Mouse (Mus musculus) Patski (cell line): ENCODE results near the gene Sertad4. TPM values are rescaled to one million over a fixed set of nuclear protein-coding genes. Genes with fewer than 3 reads are reported as not detected.

Experiments used
- ATAC-seq: fragments of 100-300 bp; one replicate; pipeline ENCODE4 v1.8.0; 2021
- CTCF ChIA-PET: fragments of 350-600 bp; sonication (Branson Sonifier 250); formaldehyde crosslinking; loops from one replicate; lab custom pipeline; 2022; ENCODE audit warnings: inconsistent platforms; lab: Charles Lee
- POLR2A ChIA-PET: fragments of 350-600 bp; sonication (Branson Sonifier 250); formaldehyde crosslinking; loops from one replicate; lab custom pipeline; 2022; ENCODE audit warnings: antibody characterized with exemption, inconsistent platforms; lab: Charles Lee
- DNase-seq: peaks from one replicate; pipeline ENCODE4 v3.0.0-alpha.2; 2011; ENCODE audit warnings: low read depth, low spot score
- H3K27me3 ChIP-seq: fragments of 371-371 bp; one replicate; pipeline ENCODE4 v1.5.1; 2021
- CTCF ChIP-seq: fragments of 100-300 bp; IDR thresholded peaks from one replicate; pipeline ENCODE4 v1.5.1; 2021
- in situ Hi-C: fragments of 300-500 bp; cut with MboI; formaldehyde crosslinking; loops from 3 replicates; pipeline ENCODE4 v1.11.1; 2018; ENCODE audit warnings: low pct_unique_long_range_greater_than_20kb, mixed read lengths
- polyA plus RNA-seq: library from polyadenylated mRNA; unstranded; gene quantifications from one replicate; pipeline ENCODE4 v1.2.3, GENCODE M21; 2021

The Sertad4 gene
- polyA plus RNA-seq, 1 experiment from 2014 or later = 16.1 TPM

GRCm38 (mm10) chr1:192814700-192815099, 40.9 kb downstream of the Sertad4 start:
- no peak for DNase-seq

GRCm38 (mm10) chr1:192812758-192813157, 42.8 kb downstream of the Sertad4 start:
- CTCF ChIA-PET = interaction anchor here (1.0 kb wide), 1 partner anchor 38 kb away, joined by 3 read pairs; no protein-coding TSS in a partner anchor
- ATAC-seq (no peak), DNase-seq (no peak)
- no peak for TF ChIP-seq CTCF
- in situ Hi-C loops = no loop called here
- no peaks in the 10 kb centered on the region for H3K27me3 ChIP-seq
- POLR2A ChIA-PET = no interaction called here

More at GRCm38 (mm10) chr1:192814700-192815099, 40.9 kb downstream of the Sertad4 start:
- no peak for TF ChIP-seq CTCF
- POLR2A ChIA-PET = interaction anchor here (0.6 kb wide), 1 partner anchor 56 kb away, joined by 3 read pairs; no protein-coding TSS in a partner anchor
- no peaks in the 10 kb centered on the region for H3K27me3 ChIP-seq
- CTCF ChIA-PET = interaction anchor here (0.7 kb wide), 1 partner anchor 52 kb away, joined by 3 read pairs; no protein-coding TSS in a partner anchor
- no peak for ATAC-seq
- in situ Hi-C loops = no loop called here

GRCm38 (mm10) chr1:192812290-192812689, 43.3 kb downstream of the Sertad4 start:
- no peak for ATAC-seq
- no peak for DNase-seq
- no peaks in the 10 kb centered on the region for H3K27me3 ChIP-seq
- ChIA-PET POLR2A (no interaction called here), CTCF (interaction anchor here (1.0 kb wide), 1 partner anchor 39 kb away, joined by 3 read pairs; no protein-coding TSS in a partner anchor)
- TF ChIP-seq CTCF = no peak
- in situ Hi-C loops = no loop called here

- in situ Hi-C loops = no loop called here
- DNase-seq (no peak), ATAC-seq (peak; percentile 91)
- POLR2A ChIA-PET = interaction anchor here (1.4 kb wide), 1 partner anchor 12 kb away, joined by 3 read pairs; no protein-coding TSS in a partner anchor
- H3K27me3 ChIP-seq = no peaks in the 10 kb centered on the region
- CTCF ChIA-PET = interaction anchor here (1.3 to 1.8 kb wide), 3 partner anchors 8 to 22 kb away, joined by 3 to 5 read pairs (median 3); no protein-coding TSS in a partner anchor
- no peak for TF ChIP-seq CTCF
These were observed 49.1 kb downstream of the Sertad4 start for GRCm38 (mm10) chr1:192806168-192807157.

- no peak for ATAC-seq
- POLR2A ChIA-PET = interaction anchor here (1.4 kb wide), 1 partner anchor 54 kb away, joined by 3 read pairs; no protein-coding TSS in a partner anchor
- DNase-seq = no peak
- in situ Hi-C loops = no loop called here
- no peaks in the 10 kb centered on the region for H3K27me3 ChIP-seq
- CTCF ChIA-PET = interaction anchor here (1.6 kb wide), 1 partner anchor 17 kb away, joined by 8 read pairs; no protein-coding TSS in a partner anchor
- no peak for TF ChIP-seq CTCF
These were observed 55.2 kb downstream of the Sertad4 start for GRCm38 (mm10) chr1:192800338-192800737.

GRCm38 (mm10) chr1:192799165-192799991, 56.2 kb downstream of the Sertad4 start:
- ChIA-PET CTCF (interaction anchor here (0.7 to 1.7 kb wide), 7 partner anchors 8 to 72 kb away, joined by 3 to 8 read pairs (median 3); no protein-coding TSS in a partner anchor), POLR2A (interaction anchor here (0.6 kb wide), 1 partner anchor 744 kb away, joined by 3 read pairs; no protein-coding TSS in a partner anchor)
- in situ Hi-C loops = loop anchor here (25.0 kb wide), 1 partner anchor 313 kb away; no protein-coding TSS in a partner anchor
- H3K27me3 ChIP-seq = no peaks in the 10 kb centered on the region
- ATAC-seq = no peak
- no peak for DNase-seq
- no peak for TF ChIP-seq CTCF

GRCm38 (mm10) chr1:192798212-192799164, 57.1 kb downstream of the Sertad4 start:
- POLR2A ChIA-PET = no interaction called here
- no peak for TF ChIP-seq CTCF
- no peaks in the 10 kb centered on the region for H3K27me3 ChIP-seq
- DNase-seq (no peak), ATAC-seq (no peak)
- CTCF ChIA-PET = interaction anchor here (0.8 to 1.7 kb wide), 6 partner anchors 9 to 62 kb away, joined by 3 to 8 read pairs (median 3); no protein-coding TSS in a partner anchor
- in situ Hi-C loops = loop anchor here (25.0 kb wide), 1 partner anchor 314 kb away; no protein-coding TSS in a partner anchor

- TF ChIP-seq CTCF = no peak
- no peak for ATAC-seq
- no peaks in the 10 kb centered on the region for H3K27me3 ChIP-seq
- ChIA-PET CTCF (interaction anchor here (1.8 kb wide), 1 partner anchor 13 kb away, joined by 8 read pairs; no protein-coding TSS in a partner anchor), POLR2A (no interaction called here)
- no peak for DNase-seq
- in situ Hi-C loops = loop anchor here (25.0 kb wide), 1 partner anchor 315 kb away; no protein-coding TSS in a partner anchor
These were observed 58.6 kb downstream of the Sertad4 start for GRCm38 (mm10) chr1:192797011-192797274.
